Mouse (Mus musculus): Measurements from ENCODE around the gene Nrp2.

The Nrp2 gene

DNA sequence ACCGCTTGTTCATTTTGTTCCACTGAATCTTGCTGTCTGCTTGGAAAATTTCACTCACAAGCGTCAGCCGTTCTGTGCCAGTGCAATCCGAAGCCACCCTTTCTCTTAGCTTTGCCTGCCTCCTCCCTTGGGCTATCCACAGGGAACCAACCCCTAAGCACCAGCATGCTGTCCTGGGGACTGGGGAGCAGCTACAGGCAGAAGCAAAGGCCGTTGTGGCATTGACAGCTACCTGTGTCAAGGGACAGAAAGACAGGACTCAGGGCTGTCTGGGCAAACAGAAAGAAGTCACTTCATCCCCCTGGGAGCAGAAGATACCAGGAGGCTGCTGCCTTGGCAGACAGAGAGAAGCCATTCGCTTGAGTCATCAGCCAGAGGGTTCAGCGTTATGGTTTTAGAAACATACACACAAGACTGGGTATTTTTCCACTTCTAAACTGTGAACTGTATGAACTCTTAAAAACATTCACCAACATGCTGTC, 18.7 kb downstream of the Nrp2 start:
- no peak for DNase-seq (ENCODE audit: low spot score in 2 of 2)

DNA sequence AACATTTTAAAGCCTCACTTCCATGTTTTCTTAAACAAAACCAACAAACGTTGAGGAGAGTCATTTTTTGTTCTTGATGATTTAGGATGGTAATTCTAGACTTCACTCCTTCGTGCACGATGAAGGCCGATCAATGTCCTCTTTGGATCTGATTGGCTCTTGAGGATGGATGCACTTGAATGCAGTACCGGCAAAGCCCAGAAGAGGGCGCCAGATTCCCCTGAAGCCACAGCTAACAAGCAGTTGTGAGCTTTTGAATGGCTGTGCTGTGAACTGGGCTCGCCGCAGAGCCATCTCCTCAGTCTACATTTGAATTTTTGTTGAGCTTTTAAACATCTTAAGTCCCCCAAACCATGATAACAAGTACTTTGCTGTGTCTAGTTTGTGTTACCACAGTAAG, 19.4 kb downstream of the Nrp2 start:
- DNase-seq (ENCODE audit: low spot score in 2 of 2): no peak

DNA sequence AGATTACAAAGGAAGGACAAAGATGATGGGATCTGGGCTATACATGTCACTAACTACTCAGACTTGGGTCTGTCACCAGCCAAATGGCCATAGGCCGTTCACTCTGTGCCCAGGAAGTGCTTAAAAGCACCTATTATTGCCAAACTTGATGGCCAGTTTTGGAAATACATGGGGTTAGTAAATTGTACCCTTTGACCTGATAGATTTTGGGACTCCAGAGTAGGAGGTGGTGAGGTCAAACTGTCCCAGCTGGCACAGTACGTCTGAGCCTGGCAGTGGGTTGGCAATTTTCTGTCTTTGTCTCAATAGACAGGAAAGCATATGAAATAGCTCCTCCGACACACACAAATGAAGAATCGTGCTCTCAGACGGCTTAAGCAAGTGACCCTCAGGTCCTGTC, 20.8 kb downstream of the Nrp2 start:
- DNase-seq (ENCODE audit: low spot score in 2 of 2): no peak

DNA sequence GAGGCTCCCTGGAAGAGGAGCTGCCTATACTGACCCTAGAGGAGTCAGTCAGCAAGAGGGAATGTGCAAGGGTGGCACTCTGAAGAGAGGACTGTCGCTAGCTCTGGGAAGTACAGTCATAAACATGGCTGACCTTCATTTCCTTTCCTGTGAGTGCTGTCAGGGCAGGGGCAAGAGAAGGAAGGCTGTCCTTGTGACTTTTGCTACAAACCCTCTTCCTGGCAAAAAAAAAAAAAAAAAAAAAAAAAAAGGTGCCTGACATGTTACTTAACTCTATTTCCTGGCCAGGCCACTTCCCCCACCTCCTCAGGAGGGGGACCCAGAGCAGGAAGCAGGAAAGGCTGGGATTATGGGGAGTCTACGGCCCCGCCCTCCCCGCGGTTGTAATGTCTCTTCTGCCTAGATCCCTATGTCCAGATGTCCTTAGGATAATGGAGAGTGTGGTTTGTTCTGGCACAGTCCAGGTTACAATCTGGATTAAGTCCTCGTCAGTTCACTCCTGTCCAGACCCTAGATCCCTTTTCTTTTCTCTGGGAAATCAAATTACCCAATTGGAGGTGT, 21.5 kb downstream of the Nrp2 start:
- no peak for DNase-seq (ENCODE audit: low spot score in 2 of 2)

DNA sequence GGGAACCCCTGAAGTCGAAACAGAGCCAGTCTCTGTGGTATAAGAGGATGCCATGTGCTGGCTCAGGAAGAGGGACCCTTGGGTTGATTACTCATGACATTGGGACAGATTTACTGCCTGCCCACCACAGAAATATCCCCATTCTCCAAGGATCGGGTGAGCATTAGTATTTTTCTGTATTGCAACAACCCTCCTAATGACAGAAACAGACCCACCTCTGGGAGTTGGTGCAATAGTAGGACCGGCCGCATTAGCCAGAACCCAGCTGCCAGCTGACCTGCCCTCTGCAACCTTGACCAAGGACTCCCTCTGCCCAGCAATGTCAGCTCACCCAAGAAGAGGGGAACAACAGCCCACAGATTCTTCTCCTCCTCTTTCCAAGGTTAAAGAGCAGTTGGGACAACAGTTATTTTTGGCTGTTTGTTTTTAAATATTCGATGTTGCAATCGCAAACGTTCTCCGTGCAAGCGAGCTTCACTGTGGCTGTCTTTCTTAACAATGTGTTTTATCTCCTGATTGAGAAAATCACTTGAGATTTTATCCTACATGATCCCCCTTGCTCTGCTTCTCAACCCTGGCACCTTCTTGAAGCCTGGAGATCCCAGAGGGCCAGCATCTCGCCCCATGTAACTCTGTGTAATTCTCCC, 22.1 kb downstream of the Nrp2 start:
- no peak for DNase-seq (ENCODE audit: low spot score in 2 of 2)

DNA sequence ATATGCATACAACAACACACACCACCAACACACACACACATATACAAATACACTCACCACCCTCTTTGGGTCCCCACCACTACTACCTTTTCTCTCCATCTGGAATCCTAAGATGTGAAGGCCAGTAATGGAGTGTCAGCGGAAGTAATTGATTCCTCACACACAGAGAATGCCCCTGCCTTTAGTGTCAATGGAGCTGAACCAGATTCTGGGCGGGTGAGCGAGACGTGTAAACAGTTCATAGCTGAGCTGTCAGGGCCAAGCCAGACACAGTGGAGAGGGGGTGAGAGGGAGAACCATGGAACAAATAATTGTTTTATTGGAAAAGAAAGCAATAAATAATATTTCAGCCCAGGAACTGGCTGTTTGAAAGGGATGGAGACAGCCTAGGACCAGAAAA, 24.1 kb downstream of the Nrp2 start:
- DNase-seq (ENCODE audit: low spot score in 2 of 2): no peak

DNA sequence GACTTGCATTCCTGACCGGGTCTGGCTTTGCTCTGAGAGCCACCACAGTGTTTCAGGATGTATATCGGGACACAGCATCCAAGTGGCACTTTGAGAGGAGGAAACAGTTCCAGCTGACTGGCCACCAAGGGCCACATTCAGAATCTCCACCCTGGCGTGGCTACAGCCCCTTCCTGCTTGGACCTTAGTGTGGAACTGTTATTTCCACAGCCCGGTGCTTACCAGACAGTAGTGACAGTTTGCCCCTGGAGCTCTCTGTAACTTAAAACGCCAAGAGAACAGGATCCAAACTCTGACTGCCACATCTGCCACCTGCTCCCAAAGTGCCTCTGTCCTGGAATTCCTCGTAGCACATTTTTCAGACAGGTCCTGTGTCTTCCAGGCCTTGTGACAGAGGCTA, 25.3 kb downstream of the Nrp2 start:
- DNase-seq (ENCODE audit: low spot score in 2 of 2): no peak

DNA sequence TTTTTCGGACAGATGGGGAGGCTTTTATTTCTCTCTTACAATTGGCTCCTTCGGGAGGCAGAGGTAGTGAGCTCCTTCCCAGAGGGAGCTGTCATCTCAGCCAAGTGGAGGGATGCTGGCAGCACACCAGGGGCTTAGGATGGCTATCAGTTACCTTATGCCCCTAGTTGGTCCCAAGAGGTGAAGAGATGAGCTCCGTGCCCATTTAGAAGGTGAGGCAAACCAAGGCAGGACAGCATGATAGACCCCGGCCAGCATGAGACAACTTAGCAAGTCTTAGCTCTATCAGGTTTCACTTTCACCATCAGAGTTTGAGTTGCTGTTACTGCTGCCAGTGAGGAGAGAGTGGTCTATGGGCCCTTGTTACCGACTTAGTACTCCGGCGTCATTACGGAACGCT, 25.8 kb downstream of the Nrp2 start:
- no peak for DNase-seq (ENCODE audit: low spot score in 2 of 2)

DNA sequence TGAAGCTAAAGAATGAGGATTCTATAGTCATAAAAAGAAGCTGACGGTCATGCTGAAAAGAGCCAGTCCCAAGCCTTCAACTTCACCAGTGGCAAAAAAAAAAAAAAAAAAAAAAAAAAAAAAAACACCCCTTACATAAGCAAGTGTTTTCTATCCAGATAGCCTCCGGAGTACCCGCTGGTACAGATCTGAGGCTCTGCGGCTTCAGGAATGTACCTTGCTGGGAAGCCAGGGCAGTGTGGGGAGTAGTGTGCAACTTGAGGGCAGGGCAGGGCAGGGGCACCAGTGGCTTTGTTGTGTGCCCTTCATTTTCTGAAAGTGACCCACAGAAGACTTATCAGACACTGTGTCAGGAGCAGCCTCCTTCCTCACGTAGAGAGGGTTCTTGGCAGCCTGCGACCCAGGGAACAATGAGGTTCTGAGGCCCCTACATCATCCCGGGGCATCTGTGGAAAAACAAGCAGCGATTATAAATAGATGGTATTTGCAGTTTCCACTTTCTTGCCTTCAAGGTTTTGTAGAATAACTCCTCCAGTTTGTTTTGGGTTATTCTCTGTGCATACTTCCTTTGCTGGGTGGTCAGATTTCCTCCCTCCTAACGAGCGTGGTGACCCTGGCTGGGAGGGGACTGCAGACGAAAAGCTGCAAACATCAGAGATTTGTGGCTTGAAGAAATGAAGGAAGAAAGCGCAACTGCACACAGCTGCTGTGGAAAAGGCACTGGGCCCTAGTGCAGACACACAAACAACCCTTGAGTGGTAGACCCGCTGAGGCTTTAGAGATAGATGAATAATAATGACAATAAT, 26.5 kb downstream of the Nrp2 start:
- DNase-seq (ENCODE audit: low spot score in 2 of 2): no peak

DNA sequence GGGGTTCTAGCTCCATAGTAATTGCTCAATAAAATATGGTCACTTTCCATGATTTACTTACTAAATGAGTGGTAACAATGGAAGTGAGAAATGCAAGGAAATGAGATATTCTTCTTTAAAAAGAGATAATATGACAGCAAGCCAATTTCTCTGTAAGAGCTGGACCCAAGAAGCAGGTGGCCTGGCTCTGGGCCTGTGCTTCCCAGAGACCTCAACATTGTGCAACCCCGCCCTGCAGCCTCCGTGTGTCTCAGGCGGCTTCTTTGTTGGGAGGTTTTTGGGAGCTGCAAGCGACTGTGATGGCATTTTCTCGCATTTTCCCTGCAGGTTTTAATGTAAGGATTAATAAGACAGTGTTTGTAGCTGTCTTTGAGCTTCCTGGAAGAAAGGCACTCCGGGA, 29.0 kb downstream of the Nrp2 start:
- no peak for DNase-seq (ENCODE audit: low spot score in 2 of 2)

DNA sequence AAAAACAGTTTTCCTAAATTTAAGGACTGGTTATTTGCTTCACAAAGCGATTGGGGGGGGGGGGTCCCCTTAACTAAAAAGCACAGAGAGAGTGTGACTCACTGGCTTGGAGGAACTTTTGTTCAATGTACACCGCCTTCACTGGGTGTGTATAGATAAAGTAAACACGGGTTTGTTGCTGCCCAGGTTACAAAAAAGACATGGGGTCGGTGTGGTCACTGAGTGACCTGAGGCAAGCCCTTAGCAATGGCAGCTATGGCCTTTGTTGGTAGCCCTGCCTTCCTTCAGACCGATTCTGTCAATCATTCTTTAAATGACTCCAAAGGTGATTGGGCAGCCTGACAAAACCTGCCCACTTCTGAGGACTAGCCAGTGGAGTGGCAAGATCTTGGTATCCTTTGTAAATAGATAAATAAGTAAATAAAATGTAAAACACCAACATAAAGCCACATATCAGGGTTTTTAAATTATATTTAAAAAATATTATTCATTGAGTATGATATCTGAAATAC, 31.4 kb downstream of the Nrp2 start:
- no peak for DNase-seq (ENCODE audit: low spot score in 2 of 2)

DNA sequence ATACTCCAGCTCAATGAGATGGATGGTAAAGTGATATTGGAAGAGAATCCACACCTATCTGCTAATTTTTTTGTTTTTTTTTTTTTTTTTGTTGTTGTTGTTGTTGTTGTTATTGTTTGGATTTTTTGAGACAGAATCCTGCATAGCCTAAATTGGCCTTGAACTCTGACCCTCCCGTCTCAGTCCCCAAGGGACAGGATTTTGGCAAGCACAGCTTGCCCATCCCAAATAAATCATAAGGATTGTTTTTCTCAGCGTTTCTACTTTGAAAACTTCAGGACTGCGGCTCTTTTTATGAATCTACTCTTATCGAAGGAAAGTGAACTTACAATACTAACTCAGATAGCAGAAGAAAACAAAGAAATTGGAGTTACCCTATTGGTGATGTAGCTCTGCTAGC, 31.9 kb downstream of the Nrp2 start:
- no peak for DNase-seq (ENCODE audit: low spot score in 2 of 2)

DNA sequence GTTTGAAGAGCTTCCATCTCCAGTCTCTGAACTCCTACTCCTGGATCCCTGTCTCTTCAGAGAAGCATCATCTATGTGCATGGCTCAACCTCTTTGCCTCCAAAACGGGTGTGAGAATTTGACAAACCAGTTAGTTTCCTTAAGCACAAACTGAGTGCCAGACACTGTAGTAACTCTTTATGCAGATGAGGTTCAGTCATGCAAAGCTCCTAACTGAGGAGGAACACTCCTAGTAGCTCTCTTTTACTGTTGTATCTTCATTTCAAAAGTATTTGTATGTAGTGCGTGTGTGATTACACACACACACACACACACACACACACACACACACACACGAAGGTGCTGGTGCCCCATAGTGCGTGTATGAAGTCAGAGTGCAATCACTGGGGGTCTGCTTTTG, 32.8 kb downstream of the Nrp2 start:
- no peak for DNase-seq (ENCODE audit: low spot score in 2 of 2)

DNA sequence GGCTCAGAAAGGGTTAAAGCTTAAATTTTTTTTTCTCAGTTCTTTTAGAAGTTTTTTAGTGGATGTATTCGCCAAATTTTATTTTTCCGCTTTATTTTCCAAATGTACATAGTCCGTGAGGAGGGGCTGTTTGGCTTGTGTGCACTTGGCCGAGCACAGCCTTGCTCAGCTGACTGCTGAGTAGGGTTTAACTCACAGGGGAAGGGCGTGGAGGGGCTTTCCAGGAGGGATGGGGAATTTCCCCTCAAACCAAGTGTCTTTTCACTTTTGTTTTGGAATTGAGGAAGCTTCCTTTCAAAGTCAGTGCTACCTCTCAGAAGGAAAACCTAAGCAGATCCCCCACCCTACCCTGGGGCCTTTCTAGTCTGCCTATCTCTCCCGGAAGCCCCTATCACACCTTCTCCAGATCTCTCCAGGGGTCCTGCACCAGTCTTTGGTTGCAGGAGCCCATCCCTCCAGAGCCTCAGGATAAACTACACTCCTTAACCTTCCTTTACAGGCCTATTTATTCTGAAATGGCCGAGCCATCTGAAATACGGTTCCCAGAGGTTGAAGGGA, 33.4 kb downstream of the Nrp2 start:
- no peak for DNase-seq (ENCODE audit: low spot score in 2 of 2)

DNA sequence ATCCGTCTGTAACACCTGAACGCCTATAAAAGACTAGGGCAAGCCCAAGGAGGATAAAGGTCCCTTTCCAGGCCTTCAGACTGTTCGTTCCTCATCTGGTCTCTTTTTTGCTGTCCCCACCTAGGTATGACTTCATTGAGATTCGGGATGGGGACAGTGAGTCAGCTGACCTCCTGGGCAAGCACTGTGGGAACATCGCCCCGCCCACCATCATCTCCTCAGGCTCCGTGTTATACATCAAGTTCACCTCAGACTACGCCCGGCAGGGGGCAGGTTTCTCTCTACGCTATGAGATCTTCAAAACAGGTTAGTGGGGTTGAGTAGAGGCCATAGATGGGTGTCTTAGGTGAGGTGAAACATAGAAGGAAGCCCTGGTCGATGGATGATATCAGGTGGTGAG, 35.1 kb downstream of the Nrp2 start:
- no peak for DNase-seq (ENCODE audit: low spot score in 2 of 2)

DNA sequence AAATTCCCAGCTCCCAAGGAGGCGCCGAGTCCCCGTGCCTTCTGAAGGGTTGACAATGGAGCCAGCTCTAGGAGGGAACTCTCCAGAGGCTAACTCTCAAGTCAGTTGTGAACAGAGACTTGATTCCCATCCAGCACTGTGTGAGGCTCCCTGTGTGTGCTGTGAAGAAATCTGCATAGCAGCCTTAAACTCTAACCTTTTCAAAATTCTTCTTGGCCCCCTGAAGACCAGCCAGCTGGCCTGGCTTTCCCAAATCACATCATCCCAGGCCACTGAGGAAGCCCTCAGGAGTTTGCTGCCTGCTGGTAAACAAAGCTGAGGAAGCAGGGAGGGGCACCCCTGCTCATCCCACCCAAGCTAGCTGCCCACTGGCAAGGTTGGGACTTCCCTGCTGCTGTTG, 39.0 kb downstream of the Nrp2 start:
- DNase-seq (ENCODE audit: low spot score in 2 of 2): no peak

DNA sequence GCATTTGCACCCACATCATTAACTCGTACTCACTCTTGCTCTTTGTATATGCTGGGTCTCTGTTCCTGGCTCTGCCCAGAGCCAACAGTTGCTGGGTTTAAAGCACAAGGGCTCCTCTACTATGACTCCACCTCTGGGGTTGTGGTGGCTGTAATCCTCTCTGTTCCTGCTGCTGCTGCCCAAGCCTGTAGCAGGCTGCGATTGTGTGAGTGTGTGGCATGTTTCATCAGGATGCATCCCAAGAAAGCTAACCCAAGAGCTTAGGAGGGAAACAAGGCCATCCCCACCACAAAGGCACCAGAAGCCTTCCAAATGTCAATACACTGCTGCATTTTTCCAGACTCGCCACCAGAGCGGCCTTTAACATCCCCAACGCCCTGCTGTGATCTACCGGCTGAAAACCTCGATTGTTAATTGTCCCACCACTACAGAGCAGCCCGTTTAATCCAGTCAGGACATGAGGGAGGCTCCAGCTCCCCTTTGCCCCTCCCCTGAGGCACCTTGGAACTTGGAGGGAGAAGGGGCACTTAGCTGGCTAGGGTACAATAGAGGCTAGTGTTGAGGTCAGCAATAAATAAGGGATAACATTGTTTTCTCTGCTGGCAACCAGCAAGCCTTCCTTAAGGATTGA, 40.1 kb downstream of the Nrp2 start:
- DNase-seq (ENCODE audit: low spot score in 2 of 2): no peak

DNA sequence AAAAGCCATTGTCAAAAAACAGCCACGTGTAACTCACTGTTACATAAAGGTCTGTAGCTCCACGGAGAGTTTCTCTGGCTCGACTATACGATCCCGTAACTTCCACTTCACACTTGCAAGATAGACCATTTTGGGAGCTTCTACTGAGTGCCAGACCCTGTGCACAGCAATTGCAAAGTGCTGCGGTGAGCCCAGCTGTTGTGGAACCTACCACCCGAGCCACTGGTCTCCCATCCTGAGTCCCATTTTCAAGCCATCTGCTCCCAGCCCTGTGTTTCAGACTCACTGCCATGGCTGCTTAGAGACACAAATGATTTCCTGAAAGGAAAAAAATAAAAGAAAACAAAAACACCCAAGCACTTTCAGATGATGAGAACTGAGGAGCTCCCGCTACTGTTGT, 42.8 kb downstream of the Nrp2 start:
- no peak for DNase-seq (ENCODE audit: low spot score in 2 of 2)

DNA sequence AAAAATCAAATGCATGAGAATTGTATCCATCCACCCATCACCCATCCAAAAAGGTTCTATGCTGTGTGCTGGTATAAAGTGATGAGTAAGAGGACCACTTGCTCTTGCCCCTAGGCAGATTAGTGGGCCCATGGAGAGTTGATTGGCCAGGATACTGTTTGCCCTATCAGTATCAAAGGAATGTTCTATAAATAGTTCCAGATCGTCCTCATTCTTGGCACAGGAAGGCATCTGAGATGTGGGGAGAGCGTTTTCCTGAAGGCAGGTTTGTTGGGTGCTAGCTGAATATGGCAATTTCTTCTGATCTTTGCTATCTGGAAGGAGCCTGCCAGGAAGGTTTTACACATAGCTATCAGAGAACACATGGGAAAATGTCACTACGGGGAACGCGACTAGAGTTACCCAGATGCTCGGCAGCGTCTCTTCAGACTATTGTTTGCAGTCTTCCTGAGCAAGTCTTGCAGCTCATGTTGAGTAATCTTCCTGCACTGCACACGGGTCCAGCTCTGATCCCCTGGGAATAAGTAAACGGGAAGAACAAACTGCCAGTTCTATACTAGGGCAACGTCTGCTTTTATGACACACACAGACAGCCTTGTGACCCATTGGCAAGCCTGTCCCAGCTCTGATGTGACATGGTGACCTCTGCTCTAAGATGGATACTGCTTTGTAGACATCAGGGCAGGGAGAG, 44.5 kb downstream of the Nrp2 start:
- DNase-seq (ENCODE audit: low spot score in 2 of 2): no peak

DNA sequence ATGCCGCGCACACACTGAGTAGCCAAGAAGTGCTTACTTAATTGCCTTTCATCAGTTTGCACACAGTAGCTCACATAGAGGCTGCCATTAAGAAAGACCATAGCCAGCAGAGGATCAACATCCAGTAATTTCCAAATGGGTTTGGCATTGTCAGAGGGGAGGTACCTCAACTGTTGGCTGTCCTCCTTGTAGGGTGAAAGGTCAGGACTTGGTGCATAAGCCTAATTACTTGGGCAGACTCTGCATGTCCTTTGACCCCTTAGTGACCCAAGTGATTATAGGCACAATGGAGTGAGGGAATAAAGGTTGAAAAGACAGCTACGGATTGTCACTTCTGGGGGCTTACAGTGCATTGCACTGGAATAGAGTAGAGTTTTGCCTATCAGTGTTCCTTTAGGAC, 45.3 kb downstream of the Nrp2 start:
- DNase-seq (ENCODE audit: low spot score in 2 of 2): no peak

DNA sequence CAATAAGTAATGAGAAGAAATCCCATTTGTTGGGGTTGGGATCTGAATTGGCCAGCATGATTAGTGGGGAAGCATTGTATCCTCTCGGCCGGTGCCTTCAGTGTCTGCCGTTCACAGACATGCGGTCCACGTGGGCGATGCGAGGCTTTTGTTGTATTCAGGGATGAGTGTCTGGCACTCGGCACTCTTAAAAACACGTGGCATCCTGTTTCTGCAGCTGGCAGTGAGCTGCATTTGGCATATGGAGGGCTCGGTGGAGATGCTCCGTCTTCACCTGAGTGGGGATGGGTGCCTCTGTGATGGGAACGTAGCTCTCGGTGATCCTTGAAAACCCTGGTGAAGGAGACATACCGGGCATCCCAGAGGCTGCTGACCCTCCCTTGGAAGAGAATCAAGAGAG, 46.6 kb downstream of the Nrp2 start:
- DNase-seq (ENCODE audit: low spot score in 2 of 2): no peak
